Mouse (Mus musculus): Measurements from ENCODE around the gene Stk39. TPM values are rescaled to one million over a fixed set of nuclear protein-coding genes. Genes with fewer than 3 reads are reported as not detected.

The Stk39 gene
- polyA plus RNA-seq, 1 experiment = 5.0 TPM

DNA sequence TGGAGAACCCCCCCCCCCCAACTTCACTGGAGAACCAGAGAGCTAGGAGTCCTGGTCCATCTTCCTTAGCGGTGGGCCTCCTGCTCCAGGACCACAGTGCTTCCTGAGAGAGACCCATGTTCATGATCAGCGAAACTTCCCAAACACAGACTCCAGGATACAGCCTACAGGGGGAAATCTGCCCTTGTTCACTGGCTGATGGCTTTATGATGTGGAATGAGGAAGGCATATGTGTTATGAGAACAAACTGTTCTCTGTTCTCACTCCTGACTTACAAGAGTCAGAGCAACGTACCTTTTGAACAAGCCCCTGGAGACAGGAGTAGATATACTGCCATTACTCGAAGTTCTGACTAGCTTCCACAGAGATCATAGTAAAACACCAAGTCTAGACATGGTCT, 42.6 kb downstream of the Stk39 start:
- 55% methylated on average over 4 of the region's 4 CpGs for WGBS
- DNase-seq (ENCODE audit: low read depth, low spot score) = no peak

DNA sequence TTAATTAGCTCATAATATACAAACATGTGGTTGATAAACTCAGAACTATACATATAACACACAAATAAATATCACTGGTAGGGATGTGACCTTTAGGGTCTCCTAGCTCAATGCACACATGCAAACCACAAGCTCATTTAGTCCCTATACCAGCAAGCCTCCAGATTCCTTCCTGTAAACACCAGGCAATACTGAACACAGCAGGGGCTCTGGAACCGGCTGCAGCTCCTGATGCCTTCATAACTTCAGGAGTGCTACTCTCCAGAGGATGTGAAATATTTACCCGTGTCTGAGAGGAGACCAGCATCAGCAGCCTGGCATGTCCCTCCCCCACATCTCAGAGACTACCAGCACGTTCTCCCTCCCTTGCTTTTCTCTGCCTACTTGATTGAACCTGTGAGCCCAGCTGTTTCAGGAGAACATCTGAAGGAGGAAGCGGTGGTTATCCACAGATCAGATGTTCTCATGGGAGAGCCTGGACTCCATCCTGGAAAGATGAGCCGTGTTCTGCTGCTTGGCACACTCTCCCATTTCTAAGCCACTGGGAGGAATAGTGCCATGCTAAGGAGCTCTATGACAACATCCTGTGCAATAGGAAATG, 45.0 kb downstream of the Stk39 start:
- 68% methylated on average over 5 of the region's 5 CpGs for WGBS
- no peak for DNase-seq (ENCODE audit: low read depth, low spot score)

DNA sequence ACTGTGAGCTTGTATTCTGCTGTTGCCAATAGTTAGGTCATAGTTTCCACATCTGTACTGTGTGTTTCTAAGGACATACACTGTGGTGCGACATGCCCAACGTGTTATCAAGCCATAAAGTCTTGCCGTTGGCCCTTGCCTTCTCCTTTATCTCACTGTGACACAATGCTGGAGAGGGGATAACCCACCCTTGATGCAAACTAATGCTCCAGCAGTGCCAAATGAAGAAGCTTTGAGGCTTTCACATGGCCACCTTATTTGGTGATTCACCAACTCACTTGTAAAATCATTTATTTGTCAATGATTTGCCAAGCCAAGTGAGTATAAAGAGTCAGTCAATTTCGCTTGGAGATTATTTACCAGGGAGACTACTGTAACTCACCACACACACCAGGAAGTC, 46.0 kb downstream of the Stk39 start:
- peak; percentile 76 for DNase-seq (ENCODE audit: low read depth, low spot score)
- 33% methylated on average over 4 of the region's 4 CpGs for WGBS

DNA sequence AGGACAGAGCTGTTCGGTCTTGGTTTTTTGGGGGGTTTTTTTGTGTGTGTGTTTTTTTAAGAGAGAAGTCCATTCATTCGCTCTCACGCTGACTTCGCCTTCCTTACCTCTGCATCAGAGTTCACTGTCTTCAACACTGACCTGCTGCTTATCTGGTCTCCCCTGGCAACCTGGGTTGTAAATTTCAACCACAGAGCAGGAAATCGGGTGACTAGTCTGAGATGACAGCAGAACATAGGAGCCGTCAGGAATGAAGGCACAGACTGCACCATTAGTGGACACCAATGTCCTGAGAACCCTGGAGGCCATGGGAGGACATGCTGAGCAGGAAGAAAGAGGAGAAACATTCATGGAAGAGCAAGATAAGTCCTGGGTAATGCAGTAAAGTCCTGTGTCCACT, 51.1 kb downstream of the Stk39 start:
- DNase-seq (ENCODE audit: low read depth, low spot score) = peak; percentile 67
- 37% methylated on average over 6 of the region's 6 CpGs for WGBS

DNA sequence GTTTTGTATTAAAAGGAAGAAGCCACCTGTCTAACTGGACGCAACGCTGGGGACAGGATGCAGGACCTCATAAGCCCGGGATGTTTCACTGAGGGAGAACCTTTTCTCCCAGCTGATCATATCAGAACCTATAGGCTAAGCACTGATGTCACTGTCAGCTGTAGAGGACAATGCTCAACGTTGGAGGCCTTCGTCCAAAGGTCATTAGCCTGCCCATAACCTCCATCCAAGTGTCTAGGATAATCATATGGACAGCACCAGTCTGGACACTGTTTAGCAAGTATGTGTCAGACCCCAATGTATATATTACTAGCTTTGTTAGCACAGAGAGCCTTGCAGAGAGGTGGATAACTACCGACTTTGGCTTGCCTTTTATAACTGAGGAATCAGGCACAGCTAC, 51.8 kb downstream of the Stk39 start:
- 77% methylated on average over 6 of the region's 6 CpGs for WGBS

DNA sequence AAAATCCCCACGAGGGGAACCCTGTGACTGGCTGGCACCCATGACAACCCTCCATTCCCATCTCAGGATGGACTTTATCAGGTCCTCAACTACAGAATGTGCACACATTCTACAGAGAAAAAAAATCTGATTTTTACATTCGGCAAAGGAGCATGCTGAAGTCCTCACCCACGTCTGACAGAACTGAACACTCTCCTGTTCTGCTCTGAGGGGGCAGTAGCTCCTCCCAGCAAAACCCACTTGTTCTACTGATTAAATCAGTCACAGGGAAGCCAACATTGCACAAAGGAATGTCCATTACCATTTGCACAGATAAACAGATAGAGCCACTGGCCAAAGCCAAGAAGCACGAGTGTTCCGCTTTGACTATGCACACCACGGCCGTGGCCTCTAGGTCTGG, 52.3 kb downstream of the Stk39 start:
- WGBS = 90% methylated on average over 7 of the region's 7 CpGs
- no peak for DNase-seq (ENCODE audit: low read depth, low spot score)

More for the DNA sequence above, 51.8 kb downstream of the Stk39 start:
- DNase-seq (ENCODE audit: low read depth, low spot score) = no peak

DNA sequence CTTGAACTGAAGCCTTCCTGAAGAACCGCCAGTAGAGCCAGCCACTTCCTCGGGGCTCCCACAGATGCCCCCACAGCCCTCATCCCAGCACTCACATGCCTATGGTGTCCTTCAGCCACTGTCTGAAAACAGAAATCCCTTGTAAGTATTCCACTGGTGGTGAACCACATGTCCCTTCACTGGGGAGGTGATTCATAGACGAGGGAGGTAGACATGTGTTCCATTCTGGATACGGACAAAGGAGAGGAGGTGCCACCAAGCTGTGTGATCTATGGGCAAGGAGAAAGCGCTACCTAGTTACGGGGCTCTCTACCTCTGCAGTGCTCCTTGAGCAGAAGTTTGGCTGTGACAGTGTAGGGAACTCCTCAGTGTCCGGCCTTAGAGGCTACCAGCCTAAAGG, 52.9 kb downstream of the Stk39 start:
- no peak for DNase-seq (ENCODE audit: low read depth, low spot score)
- WGBS = 96% methylated on average over 7 of the region's 7 CpGs

DNA sequence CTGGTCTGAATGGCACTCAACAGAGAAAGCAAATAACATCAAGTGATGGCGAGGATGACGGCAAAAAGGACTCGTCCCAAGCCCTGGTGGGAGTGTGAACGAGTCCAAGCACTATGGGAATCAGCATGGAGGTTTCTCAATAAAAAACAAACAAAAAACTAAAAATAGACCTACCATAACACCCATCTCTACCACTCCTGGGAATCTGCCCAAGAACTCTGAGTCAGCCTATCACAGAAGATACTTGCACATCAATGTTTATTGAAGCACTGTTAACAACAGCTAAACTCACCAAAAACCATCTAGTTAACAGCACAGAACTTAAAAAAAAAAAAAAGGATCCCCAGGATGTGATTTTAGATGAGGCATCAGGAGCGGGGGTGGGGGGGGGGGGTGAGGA, 55.0 kb downstream of the Stk39 start:
- 68% methylated on average over 5 of the region's 5 CpGs for WGBS
- DNase-seq (ENCODE audit: low read depth, low spot score) = no peak

DNA sequence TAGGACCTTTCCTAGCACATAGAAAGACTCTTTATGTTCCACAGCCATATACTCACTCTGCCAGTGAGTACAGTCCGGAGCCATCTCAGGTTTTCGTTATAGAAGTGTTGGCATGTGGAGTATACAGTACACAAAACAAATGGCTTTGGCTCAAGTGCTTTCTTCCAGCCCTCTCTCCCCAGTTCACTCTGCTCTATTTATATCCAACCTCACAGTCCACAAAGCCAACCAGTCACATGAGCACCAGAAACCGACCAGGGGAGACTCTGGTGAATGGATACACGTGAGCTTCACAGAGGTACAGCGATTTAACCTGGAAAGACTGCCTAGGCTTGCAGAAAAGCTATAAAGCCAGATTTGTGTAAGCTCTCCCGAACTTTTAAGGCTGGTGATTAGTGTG, 56.4 kb downstream of the Stk39 start:
- WGBS = 79% methylated on average over 6 of the region's 6 CpGs
- no peak for DNase-seq (ENCODE audit: low read depth, low spot score)

DNA sequence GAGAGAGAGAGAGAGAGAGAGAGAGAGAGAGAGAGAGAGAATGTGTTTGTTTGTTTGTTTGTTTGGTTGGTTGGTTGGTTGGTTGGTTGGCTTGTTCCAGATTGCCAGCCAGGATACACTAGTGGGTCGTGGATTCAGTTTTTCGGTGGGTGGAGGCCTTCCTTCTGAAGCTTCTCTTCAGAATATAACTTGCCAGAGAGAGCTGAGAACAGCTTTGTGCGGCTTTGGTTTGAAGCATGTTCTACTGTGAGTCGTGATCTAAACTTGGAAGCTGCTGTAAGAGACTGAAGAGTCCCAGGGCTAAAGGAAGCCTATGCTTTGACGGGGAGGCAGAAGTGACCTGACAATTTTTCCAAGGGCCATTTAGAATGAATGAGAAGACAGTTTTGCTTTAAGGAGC, 59.9 kb downstream of the Stk39 start:
- DNase-seq (ENCODE audit: low read depth, low spot score) = no peak
- WGBS = 83% methylated on average over 5 of the region's 5 CpGs

DNA sequence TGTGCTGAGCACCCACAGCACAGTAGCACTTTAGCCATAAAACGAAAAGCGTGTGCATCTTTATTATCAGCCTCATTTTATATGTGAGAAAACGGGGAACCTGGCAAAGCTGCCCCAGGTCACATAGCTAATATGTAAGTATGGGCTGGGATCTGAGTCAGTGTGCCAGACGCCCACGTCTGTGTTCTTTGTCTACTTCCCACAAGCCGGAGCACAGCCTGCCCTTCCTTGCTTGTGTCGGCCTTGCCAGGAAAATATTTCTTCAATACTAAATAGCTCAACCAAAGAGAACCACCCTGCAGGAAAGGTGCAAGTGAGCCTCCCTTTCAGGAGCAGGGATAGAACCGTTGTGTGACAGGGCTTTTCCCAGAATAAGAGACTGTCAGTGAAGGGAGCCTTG, 60.9 kb downstream of the Stk39 start:
- 83% methylated on average over 8 of the region's 8 CpGs for WGBS
- no peak for DNase-seq (ENCODE audit: low read depth, low spot score)

DNA sequence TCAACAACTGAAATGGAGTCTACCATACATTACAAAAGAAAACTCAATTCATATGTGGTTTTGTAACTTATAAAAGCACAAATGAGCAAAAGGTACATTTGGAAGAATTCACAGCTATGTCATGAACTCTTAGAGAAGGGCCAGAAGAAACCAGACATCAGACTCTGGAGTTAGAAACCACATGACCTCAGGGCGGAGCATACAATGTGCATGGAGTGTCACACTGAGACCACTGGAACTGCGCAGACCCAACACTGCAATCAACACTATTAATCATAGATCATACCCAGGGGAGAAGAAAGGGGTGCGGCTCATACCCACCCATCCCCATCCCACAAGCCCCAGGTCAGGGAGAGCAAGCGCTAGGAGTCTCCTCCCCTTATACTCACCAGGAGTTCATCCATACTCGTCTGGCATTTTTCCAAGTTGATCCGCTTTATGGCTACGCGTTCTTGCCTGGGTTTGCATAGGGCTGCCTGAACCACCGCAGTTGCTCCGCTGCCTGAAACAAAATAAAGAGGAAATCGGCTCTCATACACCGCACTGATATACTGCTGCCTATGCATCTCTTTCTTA, 62.3 kb downstream of the Stk39 start:
- DNase-seq (ENCODE audit: low read depth, low spot score) = no peak
- WGBS = 48% methylated on average over 12 of the region's 12 CpGs

DNA sequence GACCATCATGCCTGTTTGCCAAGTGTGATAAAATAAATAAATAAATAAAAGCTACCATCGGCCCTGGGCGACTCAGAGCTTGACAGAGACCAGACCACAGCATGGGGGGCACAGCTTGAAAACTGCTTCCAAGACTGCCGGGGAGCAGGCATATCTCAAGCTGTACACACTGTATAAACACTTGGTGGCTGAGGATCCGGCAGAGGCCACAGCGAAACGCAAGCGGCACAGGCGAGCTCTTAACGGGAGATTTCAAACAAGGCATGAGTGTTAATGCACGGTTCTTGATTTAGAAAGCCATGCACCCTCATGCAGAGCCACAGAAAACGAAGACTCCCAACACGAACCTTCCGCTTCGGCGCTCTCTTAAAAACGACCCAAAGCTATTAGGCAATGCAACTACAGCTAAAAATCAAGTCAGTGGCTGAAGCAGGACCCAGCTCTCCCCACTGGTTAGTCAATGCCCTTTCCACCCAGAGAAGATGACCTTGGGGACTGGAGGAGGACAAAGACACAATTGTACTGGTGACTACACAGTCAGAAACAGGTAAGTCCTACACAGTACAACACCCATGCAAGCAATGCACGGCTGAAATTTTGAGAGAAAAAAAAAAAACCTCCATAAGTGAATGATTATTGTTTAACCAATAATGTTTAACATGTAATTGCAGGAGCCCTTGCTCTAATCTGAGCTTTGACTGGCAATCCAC, 63.6 kb downstream of the Stk39 start:
- DNase-seq (ENCODE audit: low read depth, low spot score) = no peak
- 79% methylated on average over 17 of the region's 17 CpGs for WGBS

DNA sequence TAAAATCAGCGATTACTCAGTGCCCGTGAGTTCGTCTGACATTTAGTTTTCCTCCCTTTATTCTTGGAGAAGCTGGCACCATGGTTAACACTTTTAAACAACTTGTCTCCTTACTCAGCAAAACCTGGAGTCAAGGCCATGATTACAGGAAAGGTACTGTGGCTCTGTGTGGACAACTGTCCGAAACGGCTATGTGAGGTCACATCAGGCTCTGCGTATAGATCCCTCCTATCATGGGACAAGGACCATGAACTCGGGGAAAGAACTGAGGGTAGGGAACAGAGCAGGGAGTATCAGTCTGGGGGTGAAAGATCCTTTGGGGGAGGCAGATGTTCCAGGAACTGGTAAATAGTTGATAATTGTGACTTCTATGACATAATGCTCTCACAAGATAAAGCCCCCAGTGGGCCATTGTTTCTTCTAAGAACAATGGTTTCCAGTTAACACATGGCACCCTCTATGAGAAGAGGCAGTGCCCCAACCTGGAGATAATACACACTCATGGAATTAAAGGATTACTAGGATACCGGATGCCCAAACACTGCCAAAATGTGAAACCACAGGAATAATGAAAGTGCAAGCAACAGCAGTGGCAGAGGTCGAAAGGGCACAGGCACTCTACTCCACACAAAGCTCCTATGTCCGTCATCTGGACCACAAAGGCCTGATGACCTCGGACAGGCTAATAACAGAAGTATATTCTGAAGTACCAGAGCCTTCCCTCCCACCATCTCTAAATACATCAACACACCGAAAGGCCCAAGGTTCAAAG, 64.7 kb downstream of the Stk39 start:
- WGBS = 91% methylated on average over 12 of the region's 12 CpGs

DNA sequence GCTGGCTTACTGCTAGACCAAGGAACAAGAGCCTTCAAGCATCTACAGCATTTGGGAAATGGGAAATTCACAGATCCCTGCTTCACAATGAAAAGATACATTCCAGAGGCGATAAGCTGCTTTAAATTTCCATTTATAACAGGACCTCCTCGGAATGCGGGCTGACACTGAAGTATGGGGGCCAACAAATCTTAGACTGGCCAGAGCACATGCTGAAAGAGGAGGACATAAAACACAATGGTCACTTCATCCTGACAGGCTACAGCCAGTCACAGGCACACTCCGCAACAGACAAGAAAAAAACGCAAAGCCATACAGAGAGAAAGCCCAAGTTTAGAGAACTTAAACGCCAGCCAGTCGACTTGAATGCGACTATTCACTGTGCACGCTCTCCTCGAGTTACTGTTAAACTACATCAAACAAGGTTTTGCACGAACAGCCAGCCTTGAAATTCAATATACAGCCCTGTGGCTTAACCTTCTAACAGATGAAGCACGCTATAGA, 65.4 kb downstream of the Stk39 start:
- WGBS = 78% methylated on average over 12 of the region's 12 CpGs
- no peak for DNase-seq (ENCODE audit: low read depth, low spot score)

More for the DNA sequence above, 64.7 kb downstream of the Stk39 start:
- DNase-seq (ENCODE audit: low read depth, low spot score) = no peak

DNA sequence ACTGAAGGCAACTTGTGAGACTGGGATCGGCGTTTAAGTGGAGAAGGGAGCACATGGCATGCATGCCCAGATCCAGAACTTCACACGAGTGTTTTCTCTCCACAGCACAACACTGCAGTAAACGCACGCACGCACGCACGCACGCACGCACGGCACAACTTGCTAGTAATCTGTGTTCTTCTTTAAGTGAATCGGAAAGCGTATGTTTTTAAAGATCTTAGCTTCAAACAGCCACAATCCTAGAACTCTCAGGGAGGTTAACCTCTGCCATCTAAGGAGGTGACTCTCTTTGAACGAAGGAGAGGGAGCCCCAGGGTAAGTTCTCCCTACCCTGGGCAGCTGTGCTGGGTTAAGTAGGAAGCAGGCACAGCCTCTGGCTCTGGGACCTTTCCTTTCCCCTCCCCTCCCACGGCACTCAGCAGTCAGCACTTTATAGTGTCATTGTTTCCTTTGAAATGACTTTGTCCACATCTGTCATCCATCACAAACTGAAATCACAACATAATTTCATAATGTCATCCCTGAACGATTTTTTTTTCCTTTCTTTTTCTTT, 66.8 kb downstream of the Stk39 start:
- DNase-seq (ENCODE audit: low read depth, low spot score) = no peak
- 52% methylated on average over 16 of the region's 16 CpGs for WGBS

DNA sequence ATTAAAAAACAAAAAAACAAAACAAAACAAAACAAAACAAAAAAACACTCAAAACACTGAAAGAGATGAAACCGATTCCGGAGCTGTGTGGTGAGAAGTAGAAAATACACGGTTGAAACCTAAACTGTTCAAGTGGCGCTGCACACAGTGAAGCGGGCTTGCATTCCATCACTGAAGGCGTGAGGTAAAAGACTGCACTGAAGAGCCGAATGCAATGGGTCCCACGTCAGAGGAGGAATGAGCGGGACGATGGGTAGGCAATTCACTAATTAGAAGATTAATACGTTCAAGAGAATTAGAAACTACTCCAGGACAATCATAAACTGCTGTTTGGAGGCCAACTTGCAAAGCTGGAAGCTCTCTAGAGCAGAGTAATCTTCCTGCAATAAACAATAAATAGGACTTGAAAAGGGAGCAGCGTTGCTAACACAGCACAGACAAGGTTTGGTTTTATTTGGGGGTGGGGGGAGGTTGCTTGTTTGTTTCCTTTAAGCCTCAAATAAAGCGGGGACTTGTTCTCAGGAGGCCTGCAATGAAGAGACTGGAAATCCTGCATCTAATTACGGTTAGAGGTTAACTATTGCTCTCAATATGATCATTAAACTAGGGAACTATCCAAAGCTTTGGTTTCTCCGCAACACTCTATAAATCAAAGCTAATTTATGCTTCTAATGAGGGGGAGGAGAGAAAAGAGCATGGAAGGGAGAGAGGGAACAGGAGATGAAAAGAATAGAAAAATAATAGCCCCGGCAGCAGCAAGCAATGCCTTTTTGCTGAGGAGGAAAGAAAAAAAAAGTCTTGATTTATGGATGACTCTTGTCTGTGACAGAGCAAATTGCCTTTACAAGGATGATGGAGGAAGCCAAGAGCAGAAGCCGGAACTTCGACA, 67.5 kb downstream of the Stk39 start:
- no peak for DNase-seq (ENCODE audit: low read depth, low spot score)
- 71% methylated on average over 18 of the region's 18 CpGs for WGBS

DNA sequence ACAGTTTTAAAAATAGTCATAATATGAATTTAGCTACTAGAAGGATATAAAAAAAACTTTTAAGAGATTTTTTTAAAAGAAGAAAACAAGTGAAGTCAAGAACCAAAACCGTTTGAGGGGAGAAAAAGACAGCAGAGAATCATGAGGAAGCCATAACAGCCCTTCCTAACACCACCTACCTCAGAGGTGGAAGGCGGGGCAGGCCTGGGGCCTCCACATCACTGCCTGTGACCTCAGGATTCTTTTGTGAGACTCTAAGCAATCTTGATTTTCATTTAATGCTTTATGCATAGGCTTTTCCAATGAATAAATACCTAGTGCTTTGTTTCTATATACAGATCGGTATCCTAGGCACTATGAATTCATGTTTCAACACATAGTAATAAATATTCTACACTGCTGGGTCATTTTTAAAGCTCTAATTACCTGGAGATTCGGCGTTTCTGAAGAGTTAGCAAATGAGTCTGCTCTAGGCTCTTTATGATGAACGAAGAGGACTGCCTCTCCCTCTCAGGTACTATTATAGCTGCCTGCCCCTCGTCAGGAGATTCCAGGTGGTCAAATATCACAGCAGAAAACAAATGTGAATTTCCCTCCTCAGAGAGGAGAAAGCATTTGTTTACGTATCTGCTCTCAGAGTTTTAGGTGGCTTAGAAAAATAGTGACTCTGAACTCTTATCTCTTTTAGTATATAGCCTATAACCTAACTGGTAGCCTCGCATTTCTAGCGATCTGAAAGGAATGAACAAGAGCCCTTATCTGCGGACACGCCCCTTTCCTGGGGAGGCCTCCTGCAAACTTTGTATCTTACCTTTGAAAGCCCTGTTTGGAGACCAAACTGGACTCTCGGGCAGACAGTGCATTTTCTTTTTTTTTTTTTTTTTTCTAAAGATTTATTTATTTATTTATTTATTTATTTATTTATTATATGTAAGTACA, 78.2 kb downstream of the Stk39 start:
- DNase-seq (ENCODE audit: low read depth, low spot score) = no peak
- 61% methylated on average over 13 of the region's 13 CpGs for WGBS

Data from large intestine, adult 2 months (tissue).